Mouse (Mus musculus): ENCODE data around the gene Phf3.
"Not testable (repeated sequence)": the region's sequence is repeated elsewhere in the genome, so short reads cannot be mapped to it uniquely, and the experiment has no call there.

Phf3 gene

DNA sequence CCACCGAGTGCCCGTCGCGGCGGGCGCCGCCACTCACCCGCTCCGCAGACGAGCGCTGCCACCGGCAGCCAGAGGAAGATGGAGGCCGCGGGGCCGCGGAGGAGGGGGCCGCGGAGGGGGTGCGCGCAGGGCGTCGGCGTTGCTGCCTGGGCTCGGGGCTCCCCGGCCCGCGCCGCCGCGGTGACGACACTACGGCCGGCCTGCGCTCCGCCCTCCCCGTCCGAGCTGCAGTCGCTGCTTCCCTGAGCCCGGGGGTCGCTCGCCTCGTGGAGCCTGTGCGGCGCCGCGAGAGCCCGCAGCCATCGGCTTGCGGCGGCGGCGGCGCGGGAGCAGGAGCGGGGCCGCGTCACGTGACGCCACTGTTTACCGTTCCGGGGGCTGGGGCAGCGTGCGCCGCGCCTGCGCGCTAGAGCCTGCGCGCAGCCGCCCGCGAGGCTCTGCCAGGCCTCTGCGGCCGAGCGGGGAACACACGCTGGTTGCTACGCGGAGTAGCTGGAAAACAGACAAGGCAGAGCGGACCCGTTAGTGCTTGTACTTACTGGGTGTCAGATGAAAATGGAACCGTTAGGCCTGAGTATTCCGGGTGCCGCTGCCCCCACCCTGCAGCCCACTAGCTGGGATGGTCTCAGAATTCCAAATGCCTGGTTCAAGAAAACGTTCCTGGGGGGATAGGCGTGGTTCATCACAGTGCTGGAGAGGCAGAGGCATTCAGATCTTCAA lies at the start of gene Phf3:
Phf3 (minus strand) TSS at position 381 of the 720 bp plus-strand sequence.
- peak; percentile 79 to 81 for DNase-seq (ENCODE audit: low spot score in 2 of 2)

- no peak for DNase-seq (ENCODE audit: low spot score in 2 of 2)
Observed at GRCm38 (mm10) chr1:30922237-30922636, 48.5 kb upstream of the Phf3 start.

DNA sequence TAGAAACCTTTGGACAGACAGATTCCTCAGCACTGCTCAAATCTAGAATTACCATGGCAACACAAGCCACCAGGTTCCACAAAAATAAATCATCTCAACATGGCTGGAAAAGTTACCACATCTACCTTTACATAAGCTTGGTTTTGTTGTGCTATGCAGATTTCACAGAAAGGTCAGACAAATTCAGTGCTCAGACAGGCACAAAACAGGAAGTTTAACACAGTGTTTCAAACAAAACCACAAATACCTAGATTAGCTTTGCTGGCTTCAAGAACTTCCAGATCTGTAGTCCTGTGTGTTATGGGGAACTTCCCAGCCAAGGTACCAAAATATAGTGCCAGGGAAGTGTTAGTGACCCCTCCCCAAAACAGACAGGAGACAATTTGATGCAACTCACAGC lies 47.5 kb upstream of the Phf3 start:
- DNase-seq (ENCODE audit: low spot score in 2 of 2) = no peak

GRCm38 (mm10) chr1:30920620-30921177 lies 47.0 kb upstream of the Phf3 start:
- no peak for DNase-seq (ENCODE audit: low spot score in 2 of 2)

- no peak for DNase-seq (ENCODE audit: low spot score in 2 of 2)
Observed at GRCm38 (mm10) chr1:30910172-30910571, 36.5 kb upstream of the Phf3 start.

GRCm38 (mm10) chr1:30908797-30909196 lies 35.1 kb upstream of the Phf3 start:
- DNase-seq (ENCODE audit: low spot score in 2 of 2) = no peak

GRCm38 (mm10) chr1:30903480-30904218 lies 29.9 kb upstream of the Phf3 start:
- no peak for DNase-seq (ENCODE audit: low spot score in 2 of 2)

DNA sequence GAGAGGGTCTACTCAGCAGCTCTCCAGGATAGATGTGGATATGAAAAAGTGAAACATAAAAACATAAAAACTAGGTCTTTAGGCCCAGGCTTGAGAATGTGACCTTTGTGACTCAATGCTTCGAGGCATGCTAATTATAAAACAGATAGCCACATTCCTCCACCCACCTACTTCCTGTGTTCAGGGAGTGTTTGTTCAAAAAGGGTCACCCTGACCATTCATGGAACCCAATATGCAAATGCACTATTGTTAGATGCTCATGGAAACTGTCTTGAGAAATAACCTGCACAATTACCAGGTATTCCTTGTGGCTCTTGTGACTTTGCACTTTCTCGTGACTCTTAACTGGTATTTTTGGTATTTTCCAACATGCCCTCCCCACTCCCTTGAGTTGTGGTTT lies 25.0 kb upstream of the Phf3 start:
- no peak for DNase-seq (ENCODE audit: low spot score in 2 of 2)

GRCm38 (mm10) chr1:30895366-30895765 lies 21.6 kb upstream of the Phf3 start:
- not testable (repeated sequence) for DNase-seq (ENCODE audit: low spot score in 2 of 2)

GRCm38 (mm10) chr1:30883806-30884205 lies 10.1 kb upstream of the Phf3 start:
- DNase-seq (ENCODE audit: low spot score in 2 of 2) = not testable (repeated sequence)

DNA sequence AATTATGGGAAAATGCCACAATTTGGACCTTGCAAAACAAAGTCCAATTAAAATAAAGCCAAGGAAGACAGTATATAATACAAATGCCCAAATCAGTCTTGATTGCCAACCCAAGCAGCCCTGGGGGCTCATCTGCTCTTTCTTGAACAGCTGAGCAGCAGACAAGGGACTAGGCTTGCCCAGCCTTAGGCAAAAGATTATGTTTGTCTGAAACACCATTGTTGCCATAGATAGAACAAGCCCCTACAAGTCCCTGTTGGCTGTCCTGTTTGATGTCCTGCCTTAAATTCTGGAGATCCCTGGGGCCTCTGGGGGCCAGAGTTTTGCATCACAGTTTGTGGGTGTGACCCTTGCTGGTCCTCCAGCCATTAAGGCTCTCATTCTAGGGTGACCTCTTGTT lies 2.0 kb upstream of the Phf3 start:
- no peak for DNase-seq (ENCODE audit: low spot score in 2 of 2)

DNA sequence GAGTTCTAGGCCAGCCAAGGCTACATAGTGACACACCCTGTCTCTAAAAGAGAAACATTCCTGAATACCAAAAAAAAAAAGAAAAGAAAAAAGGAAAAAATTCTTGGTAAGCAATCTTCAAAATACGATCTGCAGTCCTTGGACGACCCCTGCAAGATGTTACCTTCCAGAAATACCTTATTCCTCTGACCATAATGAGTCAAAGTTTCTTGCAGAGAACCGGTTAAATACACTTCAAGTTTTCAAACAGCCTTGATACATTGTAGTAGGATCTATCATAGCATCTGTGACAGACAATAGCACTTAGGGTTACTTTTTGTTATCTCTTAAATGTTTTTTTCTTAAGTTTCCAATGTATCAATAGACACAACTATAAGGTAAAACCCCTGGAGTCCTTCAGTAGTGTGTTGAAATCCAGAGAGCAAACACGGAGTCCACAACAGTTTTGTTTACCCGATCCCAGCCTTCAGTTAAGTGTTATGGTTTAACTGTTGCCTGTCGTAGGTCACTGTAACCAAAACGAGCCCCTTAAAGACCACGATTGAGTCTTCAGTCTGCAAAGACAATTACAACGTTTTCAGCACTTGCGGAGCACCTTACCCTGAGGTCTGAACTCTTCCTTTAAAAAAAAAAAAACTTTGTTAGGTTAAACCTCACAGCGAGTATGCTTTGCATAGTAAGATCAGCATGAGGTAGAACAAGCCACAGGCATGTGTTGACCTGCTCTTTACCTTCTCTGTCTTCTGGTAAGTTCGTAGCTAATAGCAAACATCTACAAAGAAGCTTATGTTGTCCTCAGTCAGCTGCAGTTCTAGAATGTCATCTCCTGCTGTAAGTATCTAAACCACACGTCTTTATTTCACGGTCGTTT lies 775 bp upstream of the Phf3 start:
- no peak for DNase-seq (ENCODE audit: low spot score in 2 of 2)

GRCm38 (mm10) chr1:30872836-30873540 lies 733 bp downstream of the Phf3 start:
- DNase-seq (ENCODE audit: low spot score in 2 of 2) = peak; percentile 33 to 37

DNA sequence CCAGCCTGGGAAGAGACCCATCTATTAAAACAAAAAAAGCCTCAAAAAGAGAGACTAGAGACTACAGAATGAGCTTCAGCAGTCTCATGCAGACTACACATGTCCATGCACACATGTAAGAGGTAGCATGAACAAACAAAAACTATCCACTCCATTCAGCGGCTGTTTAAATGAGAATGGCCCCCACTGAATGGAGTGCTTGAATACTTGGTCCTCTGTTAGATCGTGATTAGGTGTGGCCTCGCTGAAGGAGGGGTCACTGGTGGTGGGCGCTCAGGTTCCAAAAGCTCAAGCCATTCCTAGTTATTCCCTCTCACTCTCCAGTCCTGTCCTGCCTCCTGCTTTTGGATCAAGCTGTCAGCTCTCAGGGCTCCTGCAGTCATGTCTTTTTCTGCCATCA lies 5.9 kb downstream of the Phf3 start:
- no peak for DNase-seq (ENCODE audit: low spot score in 2 of 2)

DNA sequence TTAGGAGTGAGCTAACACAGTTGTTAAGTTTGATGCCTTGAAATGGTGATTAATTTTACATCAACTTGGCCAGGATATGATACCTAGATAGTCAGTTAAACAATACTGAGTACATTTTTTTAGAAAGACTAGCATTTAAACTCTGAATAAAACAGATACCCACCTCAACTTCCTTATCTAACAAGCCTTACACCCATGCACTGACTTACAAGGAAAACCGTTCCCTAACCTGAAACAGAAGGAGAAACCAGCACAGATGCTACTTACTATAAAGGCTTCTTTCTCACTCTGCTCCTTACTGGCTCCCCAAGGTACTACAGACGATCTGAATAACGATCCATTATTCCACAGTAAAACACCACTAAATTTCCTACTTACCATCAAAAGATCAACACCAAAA lies 21.2 kb downstream of the Phf3 start:
- DNase-seq (ENCODE audit: low spot score in 2 of 2) = no peak

- no peak for DNase-seq (ENCODE audit: low spot score in 2 of 2)
Observed at GRCm38 (mm10) chr1:30851920-30852319, 21.8 kb downstream of the Phf3 start.

GRCm38 (mm10) chr1:30850906-30851305 lies 22.8 kb downstream of the Phf3 start:
- DNase-seq (ENCODE audit: low spot score in 2 of 2) = no peak

- DNase-seq (ENCODE audit: low spot score in 2 of 2) = no peak
Observed at GRCm38 (mm10) chr1:30849955-30850354, 23.8 kb downstream of the Phf3 start.

GRCm38 (mm10) chr1:30847706-30848105 lies 26.0 kb downstream of the Phf3 start:
- no peak for DNase-seq (ENCODE audit: low spot score in 2 of 2)

GRCm38 (mm10) chr1:30839662-30840061 lies 34.1 kb downstream of the Phf3 start:
- DNase-seq (ENCODE audit: low spot score in 2 of 2) = no peak

GRCm38 (mm10) chr1:30835512-30835911 lies 38.2 kb downstream of the Phf3 start:
- no peak for DNase-seq (ENCODE audit: low spot score in 2 of 2)

Data from frontal cortex, postnatal 14 days (tissue).